Mouse (Mus musculus) CD8-positive naive resting alpha-beta T cell, adult 2 months (primary cell): ENCODE measurements around the gene Mok.

Experiments
- DNase-seq, 2 experiments: peaks; one replicate each; pipeline ENCODE4 v3.0.0; 2022; ENCODE audit warnings: low read depth in 2 of 2, low spot score in 2 of 2

Gene Mok

GRCm38 (mm10) chr12:110850010-110850928, 9.5 kb upstream of the Mok start, which contains the start of gene Zfp839:
Gene Zfp839, plus strand, starts transcription at chr12:110850253.
- peak; percentile 17 to 50 for DNase-seq

GRCm38 (mm10) chr12:110846191-110846765, 5.5 kb upstream of the Mok start:
- no peak for DNase-seq

GRCm38 (mm10) chr12:110845131-110845880, 4.6 kb upstream of the Mok start:
- DNase-seq: peak; percentile 18 to 26

- peak in 1 of 2 experiments; percentile 14 for DNase-seq
Observed at GRCm38 (mm10) chr12:110844227-110845130, 3.7 kb upstream of the Mok start.

GRCm38 (mm10) chr12:110843194-110844048, 2.7 kb upstream of the Mok start:
- DNase-seq: peak; percentile 78 to 84

- no peak for DNase-seq
Observed at GRCm38 (mm10) chr12:110841731-110842493, 1.2 kb upstream of the Mok start.

GRCm38 (mm10) chr12:110837850-110838249, 2.9 kb downstream of the Mok start:
- DNase-seq: no peak

- DNase-seq: no peak
Observed at GRCm38 (mm10) chr12:110837192-110837841, 3.4 kb downstream of the Mok start.

- no peak for DNase-seq
Observed at GRCm38 (mm10) chr12:110836729-110837128, 4.0 kb downstream of the Mok start.

GRCm38 (mm10) chr12:110835182-110835581, 5.6 kb downstream of the Mok start:
- DNase-seq: no peak

GRCm38 (mm10) chr12:110830293-110831024, 10.3 kb downstream of the Mok start:
- DNase-seq: no peak

GRCm38 (mm10) chr12:110828908-110829307, 11.8 kb downstream of the Mok start:
- DNase-seq: no peak

GRCm38 (mm10) chr12:110822366-110822765, 18.4 kb downstream of the Mok start:
- no peak for DNase-seq

- no peak for DNase-seq
Observed at GRCm38 (mm10) chr12:110821787-110822186, 19.0 kb downstream of the Mok start.

GRCm38 (mm10) chr12:110819367-110819766, 21.4 kb downstream of the Mok start:
- no peak for DNase-seq

GRCm38 (mm10) chr12:110816833-110817232, 23.9 kb downstream of the Mok start:
- no peak for DNase-seq

- DNase-seq: no peak
Observed at GRCm38 (mm10) chr12:110814924-110815323, 25.8 kb downstream of the Mok start.

GRCm38 (mm10) chr12:110813624-110814023, 27.1 kb downstream of the Mok start:
- no peak for DNase-seq
